Mouse (Mus musculus) ovary, adult 18-20 months (tissue): ENCODE results near the gene Vav1.

Experiments
- DNase-seq: peaks from one replicate; pipeline ENCODE4 v3.0.0; 2022; ENCODE audit warnings: low spot score, mixed read lengths

Gene Vav1

GRCm38 (mm10) chr17:57337996-57338395 is 59.1 kb downstream of the Vav1 start:
- no peak for DNase-seq

- no peak for DNase-seq
These were observed 60.4 kb downstream of the Vav1 start for GRCm38 (mm10) chr17:57339298-57339697.

- DNase-seq: no peak
These were observed 62.7 kb downstream of the Vav1 start for GRCm38 (mm10) chr17:57341568-57341967.

GRCm38 (mm10) chr17:57344029-57344707 is 65.3 kb downstream of the Vav1 start:
- DNase-seq: no peak

- no peak for DNase-seq
These were observed 68.1 kb downstream of the Vav1 start for GRCm38 (mm10) chr17:57347017-57347416.

- no peak for DNase-seq
These were observed 68.9 kb downstream of the Vav1 start for GRCm38 (mm10) chr17:57347781-57348180.

- DNase-seq: no peak
These were observed 70.2 kb downstream of the Vav1 start for GRCm38 (mm10) chr17:57349067-57349466.

- no peak for DNase-seq
These were observed 71.3 kb downstream of the Vav1 start for GRCm38 (mm10) chr17:57350212-57350611.

- DNase-seq: no peak
These were observed 72.2 kb downstream of the Vav1 start for GRCm38 (mm10) chr17:57351107-57351506.

GRCm38 (mm10) chr17:57358441-57358840 is 79.5 kb downstream of the Vav1 start, which contains the start of gene Adgre1:
Gene Adgre1, plus strand, starts transcription at chr17:57358691.
- DNase-seq: no peak

- DNase-seq: no peak
These were observed 80.8 kb downstream of the Vav1 start for GRCm38 (mm10) chr17:57359485-57360241.
